Mouse (Mus musculus) activated CD4-positive, CD25-positive, alpha-beta regulatory T cell (primary cell): ENCODE measurements around the gene Gm9758. TPM values are rescaled to one million over a fixed set of nuclear protein-coding genes. Genes with fewer than 3 reads are reported as not detected.

Source experiments
- polyA plus RNA-seq, 2 experiments: library from polyadenylated mRNA; unstranded; fragments of 100-300 nt; shearing (Covaris generic); gene quantifications; one replicate each; pipeline ENCODE4 v1.2.1; 2017

The Gm9758 gene
- 1 to 10 TPM in 1 of 2 experiments, not detected in 1; 1.1 TPM for polyA plus RNA-seq

DNA sequence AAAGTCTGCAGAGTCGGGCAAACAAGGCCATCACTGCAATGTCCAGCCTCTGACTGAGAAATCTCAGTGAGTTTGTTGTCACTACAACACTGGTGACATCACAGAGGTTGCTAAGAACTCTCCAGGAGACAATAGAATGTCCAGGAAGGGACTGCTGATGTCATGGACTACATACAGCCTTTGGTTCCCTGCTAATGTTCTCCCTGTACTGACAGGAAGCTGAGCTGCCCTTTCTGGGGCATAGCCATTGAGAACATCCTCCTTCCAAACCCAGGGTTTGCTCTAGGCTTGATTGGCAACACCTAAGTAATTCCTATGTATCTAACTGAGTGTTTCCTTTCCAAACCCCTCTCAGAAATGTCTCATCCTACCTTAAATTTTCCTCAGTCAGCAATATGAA, at the start of gene Gm9758:
Gene Gm9758 (minus strand): TSS at position 101 of the 400 bp plus-strand sequence.

DNA sequence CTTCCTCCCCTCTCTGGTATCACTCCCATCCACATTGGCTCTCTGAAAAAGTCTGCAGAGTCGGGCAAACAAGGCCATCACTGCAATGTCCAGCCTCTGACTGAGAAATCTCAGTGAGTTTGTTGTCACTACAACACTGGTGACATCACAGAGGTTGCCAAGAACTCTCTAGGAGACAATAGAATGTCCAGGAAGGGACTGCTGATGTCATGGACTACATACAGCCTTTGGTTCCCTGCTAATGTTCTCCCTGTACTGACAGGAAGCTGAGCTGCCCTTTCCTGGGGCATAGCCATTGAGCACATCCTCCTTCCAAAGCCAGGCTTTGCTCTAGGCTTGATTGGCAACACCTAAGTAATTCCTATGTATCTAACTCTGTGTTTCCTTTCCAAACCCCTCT, 23.6 kb upstream of the Gm9758 start, which contains the start of gene Speer4e:
Gene Speer4e (minus strand): TSS at position 101 of the 400 bp plus-strand sequence.

Other genes with a start within 250 kb of the Gm9758 start
- gene Speer4e, start 23.5 kb upstream of the Gm9758 start, polyA plus RNA-seq = under 1 TPM in 1 of 2 experiments, not detected in 1; 0.48 TPM
- not detected for gene Gm10354, start 64.0 kb upstream of the Gm9758 start, polyA plus RNA-seq
- gene Gm17019, start 118.1 kb upstream of the Gm9758 start, polyA plus RNA-seq = not detected